Mouse (Mus musculus): ENCODE data around the gene Hfe2. TPM values are rescaled to one million over a fixed set of nuclear protein-coding genes. Genes with fewer than 3 reads are reported as not detected.
A peak's percentile ranks its signal among the peaks of the same experiment; 100 is the strongest.

Hfe2 gene
- polyA plus RNA-seq, 1 experiment from 2014 or later: 0.36 TPM

DNA sequence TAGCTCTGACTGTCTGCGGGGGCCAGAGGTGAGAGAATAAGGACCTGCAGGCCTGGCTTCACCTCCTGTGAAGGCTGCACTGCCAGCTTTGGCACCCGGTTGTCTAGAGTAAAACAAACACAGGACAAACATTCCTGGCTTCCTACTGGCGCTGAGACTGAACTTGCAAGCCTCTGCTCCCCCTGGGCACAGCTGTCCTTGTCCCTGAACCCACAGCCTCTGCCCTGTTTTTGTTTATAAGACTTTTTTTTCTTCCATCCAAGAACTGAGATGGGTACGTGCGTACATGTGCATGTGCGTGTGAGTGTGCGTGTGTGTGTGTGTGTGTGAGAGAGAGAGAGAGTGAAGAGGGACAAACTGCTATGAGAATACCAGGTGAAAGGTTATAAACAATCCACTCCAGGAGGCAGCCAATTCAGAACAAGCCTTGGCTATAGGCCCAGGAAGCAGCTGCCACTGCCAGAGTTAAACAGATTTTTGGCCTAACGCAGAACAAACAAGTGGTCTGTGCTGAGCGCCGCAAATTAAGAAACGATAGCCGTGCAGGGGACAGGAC is 30.1 kb downstream of the Hfe2 start:
- Histone ChIP-seq H3K36me3 (ENCODE audit: poor library complexity, severe bottlenecking) (peaks cover 8% of the 10 kb centered on the region), H3K4me1 (peaks cover 48% of the 10 kb centered on the region), H3K4me3 (no peak overlapping the region), H3K9ac (peak overlapping the region; percentile 10; the same call in 1 of the 2 replicates), H3K27me3 (no peaks in the 10 kb centered on the region), H3K27ac (peak overlapping the region; percentile 81), H3K9me3 (replicated peaks) (no peaks in the 10 kb centered on the region), H3K4me2 (peak overlapping the region; percentile 1; the same call in 1 of the 2 replicates)
- WGBS: 25% methylated on average over 12 of the region's 12 CpGs
- peak; percentile 36 for ATAC-seq

DNA sequence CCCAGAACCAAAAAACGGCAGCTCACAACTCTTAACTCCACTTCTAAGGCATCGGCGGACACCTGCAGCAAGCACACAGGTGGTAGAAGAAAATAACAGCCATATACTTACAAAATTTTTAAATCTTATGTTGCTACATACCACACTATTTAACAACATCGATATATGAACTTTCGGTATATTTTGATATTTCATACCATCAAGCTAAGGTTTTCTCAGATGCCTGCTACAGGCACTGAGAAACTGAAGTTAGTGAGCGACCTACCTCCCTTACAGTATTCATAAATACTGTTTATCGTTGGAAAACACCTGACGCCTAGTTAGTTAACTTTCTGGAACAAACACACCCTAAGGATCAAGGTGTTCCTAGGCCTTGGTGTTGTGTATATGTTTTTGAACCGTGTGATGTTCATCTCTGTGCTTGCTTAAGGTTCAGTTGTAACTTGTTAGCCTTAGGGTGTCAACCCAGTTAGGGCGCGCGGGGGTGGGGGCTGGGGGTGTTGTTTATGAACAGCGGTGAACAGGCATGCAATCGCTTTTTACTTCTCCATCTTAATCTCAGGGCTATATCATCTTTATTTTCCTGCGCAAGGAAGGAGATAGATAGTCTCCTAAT is 31.1 kb downstream of the Hfe2 start:
- Histone ChIP-seq H3K9me3 (replicated peaks) (no peaks in the 10 kb centered on the region), H3K4me1 (peaks cover 58% of the 10 kb centered on the region), H3K36me3 (ENCODE audit: poor library complexity, severe bottlenecking) (peaks cover 18% of the 10 kb centered on the region), H3K27ac (peak overlapping the region; percentile 81; the same call in 1 of the 2 replicates), H3K4me2 (peak overlapping the region; percentile 17; the same call in 1 of the 2 replicates), H3K27me3 (no peaks in the 10 kb centered on the region), H3K4me3 (no peak overlapping the region), H3K9ac (no peak overlapping the region)
- no peak for ATAC-seq
- 85% methylated on average over 15 of the region's 15 CpGs for WGBS

DNA sequence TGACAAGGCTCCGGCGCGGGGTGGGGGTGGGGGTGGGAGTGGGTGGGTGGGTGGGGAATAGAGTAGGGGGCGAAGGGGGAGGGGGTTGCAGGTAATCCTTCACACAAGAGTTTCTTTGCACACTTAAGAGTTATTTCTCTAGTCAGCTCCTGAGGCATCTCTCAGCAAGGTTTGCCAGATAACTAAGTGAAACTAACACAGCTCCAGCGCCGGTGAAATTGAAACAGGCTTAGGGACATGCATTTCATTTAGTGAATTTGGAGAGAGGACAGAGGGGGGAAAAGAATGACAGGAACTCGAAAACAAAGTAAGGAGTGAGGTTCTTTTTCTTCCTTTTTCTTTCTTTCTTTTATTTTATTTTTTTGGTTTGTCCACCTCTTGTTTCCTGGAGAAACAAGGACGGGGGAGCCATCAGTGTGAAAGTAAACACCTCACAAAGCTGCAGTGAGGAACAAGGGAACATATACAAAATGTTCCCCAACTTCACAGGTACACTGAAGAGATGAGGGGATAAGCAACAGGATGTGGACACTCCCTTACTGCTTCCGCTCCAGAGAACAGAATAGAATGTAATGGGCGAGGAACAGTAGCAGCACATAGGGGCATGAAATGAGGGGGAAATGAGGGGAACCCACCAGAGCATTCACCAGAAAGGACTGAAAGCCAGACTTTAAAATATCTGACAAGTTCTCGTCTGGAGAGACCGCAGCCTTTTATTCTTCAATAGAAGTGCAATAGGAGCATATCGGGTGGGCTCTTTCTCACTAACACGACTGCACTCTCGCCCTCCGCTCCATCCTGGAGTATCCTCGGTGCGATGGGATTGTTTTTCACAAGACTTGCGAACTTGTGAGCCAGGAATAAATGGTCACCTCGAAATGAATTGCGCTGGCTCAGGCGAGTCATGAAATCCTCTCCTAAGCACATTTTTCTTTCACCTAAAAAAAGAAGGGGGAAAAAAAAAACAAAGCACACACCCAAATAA is 32.0 kb downstream of the Hfe2 start:
- 11% methylated on average over 22 of the region's 22 CpGs for WGBS
- Histone ChIP-seq H3K4me1 (peaks cover 63% of the 10 kb centered on the region), H3K4me2 (peak overlapping the region; percentile 81), H3K9ac (peak overlapping the region; percentile 66), H3K27ac (peak overlapping the region; percentile 73), H3K9me3 (replicated peaks) (no peaks in the 10 kb centered on the region), H3K36me3 (ENCODE audit: poor library complexity, severe bottlenecking) (peaks cover 22% of the 10 kb centered on the region), H3K4me3 (peak overlapping the region; percentile 57), H3K27me3 (no peaks in the 10 kb centered on the region)
- ATAC-seq: 0 out of 2 replicates have a peak, but pooled peaks have one; percentile 1

DNA sequence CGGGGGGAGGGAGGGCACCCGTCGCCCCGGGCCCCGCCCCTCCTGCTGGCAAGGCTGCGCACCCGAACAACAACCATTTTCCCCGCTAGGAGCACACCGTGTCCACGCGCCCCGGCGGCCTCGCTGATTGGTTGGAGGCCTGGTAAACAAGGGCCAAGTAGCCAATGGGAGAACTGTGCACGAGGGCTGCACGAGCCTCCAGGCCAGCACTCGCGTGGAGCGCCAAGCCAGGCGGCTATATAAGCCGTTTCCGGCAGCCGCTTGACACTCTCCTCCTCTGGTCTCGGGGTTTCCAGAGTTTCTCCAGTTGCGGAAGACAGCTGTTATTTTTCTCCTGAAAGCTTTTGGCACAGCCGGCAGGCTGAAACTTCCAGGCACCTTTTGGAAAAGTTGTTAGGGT is 32.7 kb downstream of the Hfe2 start, which contains the start of gene Txnip:
Txnip (plus strand) TSS at position 264 of the 400 bp plus-strand sequence.
- ATAC-seq: peak; percentile 99
- peaks cover 22% of the 10 kb centered on the region for H3K36me3 ChIP-seq (ENCODE audit: poor library complexity, severe bottlenecking)
- H3K9ac ChIP-seq: peak within 1 kb of the TSS; percentile 75
- H3K27me3 ChIP-seq: no peaks in the 10 kb centered on the region
- under 1% methylated on average over 26 of the region's 26 CpGs for WGBS
- peak within 1 kb of the TSS; percentile 73 for H3K27ac ChIP-seq
- H3K4me1 ChIP-seq: peaks cover 63% of the 10 kb centered on the region
- H3K4me2 ChIP-seq: peak within 1 kb of the TSS; percentile 81
- peak within 1 kb of the TSS; percentile 57 for H3K4me3 ChIP-seq
- H3K9me3 ChIP-seq (replicated peaks): no peaks in the 10 kb centered on the region

- Histone ChIP-seq H3K27me3 (no peaks in the 10 kb centered on the region), H3K9me3 (replicated peaks) (no peaks in the 10 kb centered on the region), H3K4me2 (peak overlapping the region; percentile 81), H3K4me1 (peaks cover 63% of the 10 kb centered on the region), H3K9ac (peak overlapping the region; percentile 75), H3K36me3 (ENCODE audit: poor library complexity, severe bottlenecking) (peaks cover 22% of the 10 kb centered on the region), H3K4me3 (peak overlapping the region; percentile 57), H3K27ac (no peak overlapping the region)
- under 1% methylated on average over 17 of the region's 17 CpGs for WGBS
- no peak for ATAC-seq
These were observed 33.2 kb downstream of the Hfe2 start for GRCm38 (mm10) chr3:96558159-96558558.

- peaks cover 63% of the 10 kb centered on the region for H3K4me1 ChIP-seq
- 40% methylated on average over 10 of the region's 10 CpGs for WGBS
- no peaks in the 10 kb centered on the region for H3K27me3 ChIP-seq
- peak overlapping the region; percentile 75 for H3K9ac ChIP-seq
- H3K4me2 ChIP-seq: peak overlapping the region; percentile 81
- no peak for ATAC-seq
- H3K4me3 ChIP-seq: peak overlapping the region; percentile 57
- H3K27ac ChIP-seq: no peak overlapping the region
- H3K36me3 ChIP-seq (ENCODE audit: poor library complexity, severe bottlenecking): peaks cover 22% of the 10 kb centered on the region
- H3K9me3 ChIP-seq (replicated peaks): no peaks in the 10 kb centered on the region
These were observed 33.8 kb downstream of the Hfe2 start for GRCm38 (mm10) chr3:96558668-96559196.

DNA sequence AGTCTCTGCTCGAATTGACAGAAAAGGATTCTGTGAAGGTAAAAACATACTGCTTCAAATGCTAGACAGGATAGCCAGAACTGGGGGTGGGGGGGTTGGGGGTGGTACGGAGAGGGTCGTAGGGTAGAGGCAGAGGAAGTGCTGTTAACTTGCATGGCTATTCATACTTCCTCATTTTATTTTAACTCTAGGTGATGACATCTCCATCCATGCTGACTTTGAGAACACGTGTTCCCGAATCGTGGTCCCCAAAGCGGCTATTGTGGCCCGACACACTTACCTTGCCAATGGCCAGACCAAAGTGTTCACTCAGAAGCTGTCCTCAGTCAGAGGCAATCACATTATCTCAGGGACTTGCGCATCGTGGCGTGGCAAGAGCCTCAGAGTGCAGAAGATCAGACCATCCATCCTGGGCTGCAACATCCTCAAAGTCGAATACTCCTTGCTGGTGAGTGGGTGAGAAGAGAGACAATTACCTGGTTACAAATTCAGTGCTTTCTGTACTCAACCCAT is 34.5 kb downstream of the Hfe2 start:
- H3K4me3 ChIP-seq: peak overlapping the region; percentile 57
- H3K36me3 ChIP-seq (ENCODE audit: poor library complexity, severe bottlenecking): peaks cover 22% of the 10 kb centered on the region
- WGBS: 88% methylated on average over 12 of the region's 12 CpGs

GRCm38 (mm10) chr3:96559911-96560850 is 35.2 kb downstream of the Hfe2 start:
- Histone ChIP-seq H3K27me3 (no peaks in the 10 kb centered on the region), H3K9ac (peak overlapping the region; percentile 75), H3K27ac (no peak overlapping the region), H3K4me2 (peak overlapping the region; percentile 81), H3K9me3 (replicated peaks) (no peaks in the 10 kb centered on the region), H3K4me1 (peaks cover 54% of the 10 kb centered on the region), H3K36me3 (ENCODE audit: poor library complexity, severe bottlenecking) (peaks cover 22% of the 10 kb centered on the region), H3K4me3 (peak overlapping the region; percentile 57)
- WGBS: 92% methylated on average over 23 of the region's 23 CpGs
- ATAC-seq: no peak

More for the DNA sequence above, 34.5 kb downstream of the Hfe2 start:
- peaks cover 61% of the 10 kb centered on the region for H3K4me1 ChIP-seq
- ATAC-seq: no peak
- H3K27me3 ChIP-seq: no peaks in the 10 kb centered on the region
- no peaks in the 10 kb centered on the region for H3K9me3 ChIP-seq (replicated peaks)
- peak overlapping the region; percentile 81 for H3K4me2 ChIP-seq
- H3K27ac ChIP-seq: no peak overlapping the region
- peak overlapping the region; percentile 75 for H3K9ac ChIP-seq

DNA sequence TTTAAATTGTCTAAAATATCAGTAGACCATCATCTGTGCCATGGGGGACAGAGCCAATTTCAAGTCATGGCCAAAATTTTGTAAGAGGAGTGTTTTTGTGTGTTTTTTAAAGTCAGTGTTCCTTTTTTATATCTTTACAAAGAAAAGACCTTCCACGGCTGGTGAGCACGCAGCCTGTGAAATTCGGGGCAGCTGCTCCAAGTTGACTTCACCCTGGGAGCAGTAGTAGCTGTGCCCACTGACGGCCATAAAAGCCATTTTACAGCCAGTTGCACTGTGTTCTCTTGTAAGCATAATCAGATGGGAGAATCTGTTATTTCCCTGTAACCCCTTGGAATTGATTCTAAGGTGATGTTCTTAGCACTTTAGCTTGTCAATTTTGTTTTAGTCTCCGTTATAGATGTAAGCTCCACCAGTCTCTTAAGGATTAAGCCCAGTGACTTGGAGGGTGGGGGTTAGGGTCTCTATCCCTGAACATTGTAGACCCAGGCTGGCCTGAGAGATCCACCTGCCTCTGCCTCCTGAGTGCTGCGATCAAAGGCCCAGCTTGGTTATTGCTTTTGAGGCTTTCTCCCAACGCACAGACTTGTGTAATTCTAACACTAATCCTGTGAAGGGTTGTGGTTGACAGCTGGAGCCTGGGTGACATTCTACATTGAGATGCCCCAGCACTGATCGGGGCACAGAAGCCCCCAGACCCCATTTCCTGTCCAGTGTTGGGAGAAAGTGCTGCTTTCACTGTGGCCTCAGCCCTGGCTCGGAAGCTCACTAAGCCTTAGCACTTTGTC is 36.1 kb downstream of the Hfe2 start:
- H3K27me3 ChIP-seq: no peaks in the 10 kb centered on the region
- peak overlapping the region; percentile 81 for H3K4me2 ChIP-seq
- no peak for ATAC-seq
- H3K36me3 ChIP-seq (ENCODE audit: poor library complexity, severe bottlenecking): peaks cover 22% of the 10 kb centered on the region
- no peaks in the 10 kb centered on the region for H3K9me3 ChIP-seq (replicated peaks)
- H3K9ac ChIP-seq: no peak overlapping the region
- H3K4me1 ChIP-seq: peaks cover 45% of the 10 kb centered on the region
- 0 out of 2 replicates have a peak overlapping the region, but pooled peaks have one; percentile 10 for H3K27ac ChIP-seq
- H3K4me3 ChIP-seq: peak overlapping the region; percentile 57
- 91% methylated on average over 9 of the region's 9 CpGs for WGBS

DNA sequence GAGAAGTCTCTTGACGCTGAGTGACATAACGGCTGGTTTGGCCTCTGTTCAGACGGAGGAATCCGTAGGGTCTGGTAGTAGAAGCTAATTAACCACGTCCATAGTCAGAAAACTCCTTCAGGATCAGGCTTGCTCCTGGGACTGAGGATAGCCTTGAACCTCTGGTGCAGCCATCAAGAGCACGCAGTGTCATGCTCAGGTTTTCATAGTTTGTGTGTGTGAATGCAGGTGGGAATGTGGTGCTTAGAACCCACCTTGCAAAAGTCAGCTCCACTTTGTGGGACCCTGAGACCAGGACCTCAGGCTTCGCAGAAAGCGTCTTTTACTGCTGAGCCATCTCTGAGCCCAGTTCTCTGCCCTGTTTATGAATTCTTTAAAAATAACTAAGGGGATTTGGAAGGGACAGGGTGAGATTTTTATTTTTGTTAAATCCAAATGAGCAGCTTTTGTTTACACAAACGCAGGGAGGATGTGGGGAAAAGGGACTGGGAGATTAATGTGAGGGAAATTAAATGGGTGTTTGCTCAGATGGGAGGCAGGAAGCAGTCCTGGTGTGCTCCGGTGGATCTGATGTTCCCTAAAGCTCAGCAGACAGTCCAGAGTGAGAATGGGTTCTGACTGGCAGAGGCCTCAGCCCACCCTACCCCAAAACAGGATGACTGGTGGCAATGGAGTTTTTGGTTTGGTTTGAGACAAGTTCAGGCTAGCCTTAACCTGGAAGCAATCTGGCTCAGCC is 37.1 kb downstream of the Hfe2 start:
- ATAC-seq: no peak
- no peak overlapping the region for H3K9ac ChIP-seq
- H3K4me2 ChIP-seq: no peak overlapping the region
- peaks cover 36% of the 10 kb centered on the region for H3K4me1 ChIP-seq
- no peak overlapping the region for H3K4me3 ChIP-seq
- peak overlapping the region; percentile 44 for H3K27ac ChIP-seq
- H3K27me3 ChIP-seq: no peaks in the 10 kb centered on the region
- H3K36me3 ChIP-seq (ENCODE audit: poor library complexity, severe bottlenecking): peaks cover 22% of the 10 kb centered on the region
- 61% methylated on average over 10 of the region's 10 CpGs for WGBS
- H3K9me3 ChIP-seq (replicated peaks): no peaks in the 10 kb centered on the region
